Mouse (Mus musculus): ENCODE results near the gene Polr1d. TPM values are rescaled to one million over a fixed set of nuclear protein-coding genes. Genes with fewer than 3 reads are reported as not detected.

Gene Polr1d
- total RNA-seq, 2 experiments from 2014 or later, result 145 to 159 TPM

GRCm38 (mm10) chr5:147147340-147147739 is 70.5 kb downstream of the Polr1d start:
- DNase-seq, result no peak

DNA sequence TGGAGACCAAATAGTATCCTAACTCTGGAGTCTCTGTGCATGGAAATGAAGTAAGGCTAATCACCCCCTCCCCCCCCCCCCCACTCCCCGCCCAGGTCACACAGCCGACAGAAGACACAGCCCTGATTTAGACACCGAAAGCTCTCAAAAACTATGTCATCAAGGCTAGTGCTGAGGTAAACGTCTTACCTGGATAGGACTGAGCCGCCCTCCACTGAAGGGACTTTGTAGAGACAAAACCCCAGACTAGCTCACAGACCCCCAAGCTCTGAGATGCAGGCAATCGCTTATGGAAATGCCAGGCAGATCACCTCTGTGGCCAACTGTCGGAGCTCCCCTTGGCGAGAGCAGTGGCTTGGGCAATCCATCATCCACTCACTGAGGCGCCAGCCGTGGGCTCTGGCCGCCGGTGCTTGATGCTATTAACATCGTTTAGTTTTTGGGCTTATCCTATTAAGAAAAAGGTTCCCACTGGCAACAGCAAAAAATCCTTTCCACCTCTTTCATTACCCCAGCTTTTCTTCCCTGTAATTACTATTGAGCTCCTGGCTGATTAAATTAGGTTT is 78.0 kb downstream of the Polr1d start:
- no peak for DNase-seq

DNA sequence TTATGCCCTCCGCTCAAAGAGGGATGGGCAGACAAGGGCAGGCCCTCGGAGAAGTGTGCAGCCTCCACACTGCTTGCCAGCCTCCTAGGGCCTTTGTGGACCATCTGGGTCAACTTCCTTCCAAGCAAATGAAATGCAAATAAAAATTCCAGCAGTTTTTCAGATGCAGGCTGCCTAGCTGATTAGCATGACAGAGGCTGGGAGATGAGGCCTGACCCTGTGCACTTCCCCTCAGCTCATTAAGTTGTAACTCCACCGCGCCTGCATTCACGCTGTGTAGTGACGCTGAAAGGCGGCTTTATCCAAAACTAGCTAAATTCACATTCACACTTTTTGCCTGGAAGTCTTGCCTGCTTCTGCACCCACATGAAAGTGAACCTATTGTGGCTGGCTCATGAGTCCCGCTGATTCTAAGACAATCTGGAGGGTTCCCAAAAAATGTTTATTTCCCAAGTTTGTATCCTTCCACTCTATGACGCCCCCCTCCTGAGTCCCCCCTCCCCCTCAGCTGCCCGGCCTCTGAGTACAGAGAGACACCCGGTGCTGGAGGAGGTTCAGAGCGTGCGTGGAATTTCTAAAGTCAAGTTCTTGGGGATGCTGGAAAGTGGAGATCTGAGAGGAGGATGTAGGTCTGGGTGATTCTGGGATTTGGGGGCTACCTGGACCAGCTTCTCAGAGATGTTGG is 78.7 kb downstream of the Polr1d start:
- no peak for DNase-seq

DNA sequence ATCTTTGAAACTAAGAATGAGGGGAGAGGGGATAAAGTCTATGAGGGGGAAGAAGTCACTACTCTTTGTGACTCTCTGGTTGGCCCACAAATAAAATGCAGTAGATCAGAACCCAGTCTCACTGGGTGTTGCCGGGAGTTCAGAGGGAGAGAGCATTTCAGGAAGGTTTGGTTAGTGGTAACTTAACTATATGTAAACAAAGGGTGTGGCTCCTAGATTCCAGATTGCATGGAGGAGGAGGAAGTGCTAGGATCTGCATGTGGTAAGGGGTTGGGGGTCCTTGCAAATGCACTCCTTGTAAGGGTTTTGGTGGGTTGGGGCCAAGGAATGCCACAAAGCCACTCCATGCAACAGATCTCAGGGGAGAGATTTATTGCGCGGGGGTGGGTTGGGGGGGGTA is 79.5 kb downstream of the Polr1d start:
- no peak for DNase-seq

DNA sequence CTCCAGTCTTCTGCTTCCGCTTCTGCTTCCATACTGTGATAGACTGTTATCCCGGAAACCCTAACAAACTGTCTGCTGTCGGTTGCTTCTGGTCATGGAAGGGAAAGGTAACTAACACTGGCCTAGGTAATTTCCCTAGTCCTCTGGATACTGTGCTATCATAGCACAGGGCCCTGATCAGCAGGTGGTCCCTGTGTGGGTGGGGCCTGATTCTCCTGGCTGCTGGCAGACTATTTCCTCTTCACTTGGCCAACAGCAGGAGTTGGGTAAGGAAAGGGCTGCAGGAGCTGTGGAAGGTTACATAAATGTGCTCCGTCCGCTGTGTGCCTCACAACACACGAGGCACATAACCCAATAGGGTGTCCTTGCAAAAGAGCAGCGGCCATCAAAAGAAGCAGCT is 80.6 kb downstream of the Polr1d start:
- DNase-seq, result no peak

DNA sequence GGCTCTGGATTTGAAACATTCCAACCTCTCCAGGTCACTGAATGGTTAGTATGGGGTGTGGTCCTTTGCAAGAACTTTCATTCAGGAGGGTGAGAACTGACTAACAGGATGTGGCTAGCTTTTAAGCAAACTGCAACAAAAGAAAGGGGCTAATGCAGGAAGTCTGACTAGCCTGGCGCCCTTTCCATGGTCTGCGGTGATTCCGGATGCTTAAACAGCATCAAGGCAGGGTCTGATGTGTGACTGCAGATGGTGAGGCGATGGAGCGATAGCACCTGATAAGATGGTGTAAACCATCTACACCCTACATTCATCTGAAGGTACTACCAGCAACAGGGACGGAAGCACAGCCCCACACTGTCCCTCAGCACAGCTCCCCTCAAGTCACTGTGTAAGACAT is 82.5 kb downstream of the Polr1d start:
- DNase-seq, result no peak

DNA sequence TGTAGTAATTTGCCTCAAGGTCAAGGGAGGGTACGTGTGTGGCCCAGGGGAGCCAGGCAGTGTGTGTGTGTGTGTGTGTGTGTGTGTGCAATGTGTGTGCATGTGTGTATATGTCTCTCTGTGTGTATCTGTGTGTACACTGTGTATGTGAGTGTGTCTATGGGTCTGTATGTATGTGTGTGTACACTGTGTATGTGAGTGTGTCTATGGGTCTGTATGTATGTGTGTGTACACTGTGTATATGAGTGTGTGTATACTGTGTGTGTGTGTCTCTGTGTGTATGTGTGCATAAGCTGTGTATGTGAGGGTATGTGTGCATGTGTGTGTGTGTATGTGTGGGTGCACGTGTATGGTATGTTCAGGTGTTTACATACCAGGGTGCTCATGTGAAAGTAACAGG is 82.9 kb downstream of the Polr1d start:
- DNase-seq, result no peak

Other genes with a start within 250 kb of the Polr1d start
- 100 to 1,000 TPM; 288 to 299 TPM for gene Rpl21, start 244.2 kb upstream of the Polr1d start, total RNA-seq (2021)
- 1 to 10 TPM; 8.4 to 9.0 TPM for gene Rasl11a, start 232.0 kb upstream of the Polr1d start, total RNA-seq (2021)
- gene Gtf3a, start 128.4 kb upstream of the Polr1d start, total RNA-seq (2021), result 10 to 100 TPM; 34.8 to 39.8 TPM
- gene Mtif3, start 113.2 kb upstream of the Polr1d start, total RNA-seq (2021), result 10 to 100 TPM; 28.9 to 36.7 TPM
- 10 to 100 TPM; 17.0 to 18.3 TPM for gene Lnx2, start 464 bp upstream of the Polr1d start, total RNA-seq (2021)
- not detected for gene Gsx1, start 111.6 kb downstream of the Polr1d start, total RNA-seq (2021)
- not detected for gene Pdx1, start 192.9 kb downstream of the Polr1d start, total RNA-seq (2021)
- not detected for gene Cdx2, start 230.2 kb downstream of the Polr1d start, total RNA-seq (2021)
- gene Urad, start 245.4 kb downstream of the Polr1d start, total RNA-seq (2021), result 10 to 100 TPM in 1 of 2 experiments, 1 to 10 TPM in 1; 6.1 to 14.8 TPM